Mouse (Mus musculus): Measurements from ENCODE around the gene Ap5z1. TPM values are rescaled to one million over a fixed set of nuclear protein-coding genes. Genes with fewer than 3 reads are reported as not detected.

The Ap5z1 gene
- polyA plus RNA-seq, 1 experiment from 2014 or later: 12.0 TPM

DNA sequence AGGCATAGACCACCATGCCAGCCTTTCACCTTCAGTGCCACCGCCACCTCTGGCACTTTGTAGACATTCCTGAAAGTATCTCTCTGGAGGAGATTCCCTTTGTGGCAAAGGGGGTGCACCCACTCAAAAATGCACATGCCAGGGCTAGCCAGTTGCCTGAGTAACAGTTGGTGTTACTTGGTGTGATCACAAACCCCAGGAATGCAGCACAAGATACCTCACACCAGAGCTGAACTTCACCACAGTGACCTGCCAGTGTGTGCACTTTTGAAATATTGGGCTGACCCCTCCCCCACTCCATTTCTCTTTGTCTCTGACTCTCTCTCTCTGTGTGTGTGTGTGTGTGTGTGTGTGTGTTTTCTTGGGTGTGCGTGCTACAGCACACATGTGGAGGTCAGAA, 37.3 kb upstream of the Ap5z1 start:
- Histone ChIP-seq H3K27ac (0 out of 2 replicates have a peak overlapping the region, but pooled peaks have one; percentile 86), H3K4me1 (replicated peaks) (peaks cover 39% of the 10 kb centered on the region), H3K4me2 (replicated peaks) (no peak overlapping the region), H3K36me3 (no peaks in the 10 kb centered on the region), H3K9me3 (no peaks in the 10 kb centered on the region), H3K9ac (no peak overlapping the region), H3K27me3 (replicated peaks) (no peaks in the 10 kb centered on the region), H3K4me3 (replicated peaks) (no peak overlapping the region)
- ATAC-seq: no peak
- 77% methylated on average over 2 of the region's 2 CpGs for WGBS

DNA sequence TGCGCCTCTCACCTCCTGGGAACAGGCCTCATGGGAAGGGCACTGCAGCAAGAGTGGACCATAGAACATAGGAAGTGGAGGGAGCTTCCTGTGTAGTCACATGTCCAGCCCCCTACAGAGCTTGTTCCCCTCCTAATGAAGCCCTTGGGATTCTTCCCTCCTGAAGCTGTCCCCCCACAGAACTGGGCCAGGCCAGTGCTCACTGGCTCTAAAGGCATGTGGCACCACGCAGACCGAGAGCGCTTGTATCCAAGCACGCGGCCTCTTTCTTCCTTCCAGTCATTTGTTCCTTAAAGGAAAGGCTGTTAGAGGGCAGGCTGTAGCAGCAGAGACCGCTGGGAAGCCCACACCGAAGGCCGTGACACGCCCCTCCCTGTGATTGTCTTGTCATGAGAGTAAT, 35.9 kb upstream of the Ap5z1 start:
- no peak overlapping the region for H3K9ac ChIP-seq
- ATAC-seq: no peak
- no peak overlapping the region for H3K4me3 ChIP-seq (replicated peaks)
- H3K36me3 ChIP-seq: no peaks in the 10 kb centered on the region
- H3K27me3 ChIP-seq (replicated peaks): no peaks in the 10 kb centered on the region
- no peak overlapping the region for H3K4me2 ChIP-seq (replicated peaks)
- 79% methylated on average over 10 of the region's 10 CpGs for WGBS
- 0 out of 2 replicates have a peak overlapping the region, but pooled peaks have one; percentile 9 for H3K27ac ChIP-seq
- peaks cover 45% of the 10 kb centered on the region for H3K4me1 ChIP-seq (replicated peaks)
- no peaks in the 10 kb centered on the region for H3K9me3 ChIP-seq

- Histone ChIP-seq H3K4me1 (replicated peaks) (peaks cover 44% of the 10 kb centered on the region), H3K9ac (no peak overlapping the region), H3K4me2 (replicated peaks) (no peak overlapping the region), H3K4me3 (replicated peaks) (no peak overlapping the region), H3K9me3 (no peaks in the 10 kb centered on the region), H3K27ac (no peak overlapping the region), H3K36me3 (no peaks in the 10 kb centered on the region), H3K27me3 (replicated peaks) (no peaks in the 10 kb centered on the region)
- ATAC-seq: no peak
- WGBS: 81% methylated on average over 6 of the region's 6 CpGs
Measured at GRCm38 (mm10) chr5:142428691-142429090, 35.1 kb upstream of the Ap5z1 start.

DNA sequence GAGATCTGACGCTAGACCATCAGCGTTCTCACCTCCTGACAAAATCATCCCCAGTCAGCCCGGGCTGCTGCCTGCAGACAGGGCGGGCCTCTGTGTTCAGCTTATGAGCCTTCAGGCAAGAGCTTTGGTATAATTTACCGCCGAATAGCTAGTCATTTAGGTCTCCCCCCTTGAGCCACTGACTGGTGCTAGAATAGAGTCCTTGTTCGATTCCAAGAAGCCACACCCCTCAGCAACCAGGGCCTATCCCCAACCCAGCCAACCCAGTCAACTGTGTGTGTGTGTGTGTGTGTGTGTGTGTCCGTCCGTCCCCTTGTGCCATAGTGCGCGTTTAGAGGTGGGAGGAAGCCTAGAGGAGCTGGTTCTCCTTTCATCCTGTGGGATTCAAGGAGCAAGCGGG, 32.7 kb upstream of the Ap5z1 start:
- WGBS: 68% methylated on average over 12 of the region's 12 CpGs
- no peak; the same call in 1 of the 2 replicates for ATAC-seq
- no peak overlapping the region for H3K4me3 ChIP-seq (replicated peaks)
- peaks cover 21% of the 10 kb centered on the region for H3K4me1 ChIP-seq (replicated peaks)
- H3K9me3 ChIP-seq: no peaks in the 10 kb centered on the region
- no peak overlapping the region for H3K9ac ChIP-seq
- peaks cover 13% of the 10 kb centered on the region for H3K36me3 ChIP-seq
- no peak overlapping the region for H3K27ac ChIP-seq
- H3K27me3 ChIP-seq (replicated peaks): no peaks in the 10 kb centered on the region
- no peak overlapping the region for H3K4me2 ChIP-seq (replicated peaks)

- Histone ChIP-seq H3K4me1 (replicated peaks) (peaks cover 17% of the 10 kb centered on the region), H3K4me3 (replicated peaks) (no peak overlapping the region), H3K9ac (no peak overlapping the region), H3K27me3 (replicated peaks) (no peaks in the 10 kb centered on the region), H3K36me3 (peaks cover 19% of the 10 kb centered on the region), H3K9me3 (no peaks in the 10 kb centered on the region), H3K4me2 (replicated peaks) (no peak overlapping the region), H3K27ac (no peak overlapping the region)
- ATAC-seq: no peak
- WGBS: 77% methylated on average over 9 of the region's 9 CpGs
Measured at GRCm38 (mm10) chr5:142431811-142432434, 31.8 kb upstream of the Ap5z1 start.

- 89% methylated on average over 4 of the region's 4 CpGs for WGBS
Measured at GRCm38 (mm10) chr5:142432695-142433094, 31.0 kb upstream of the Ap5z1 start.

GRCm38 (mm10) chr5:142434052-142434451, 29.7 kb upstream of the Ap5z1 start:
- Histone ChIP-seq H3K27me3 (replicated peaks) (no peaks in the 10 kb centered on the region), H3K4me3 (replicated peaks) (no peak overlapping the region), H3K4me1 (replicated peaks) (peaks cover 8% of the 10 kb centered on the region), H3K4me2 (replicated peaks) (no peak overlapping the region), H3K9ac (no peak overlapping the region), H3K27ac (no peak overlapping the region), H3K9me3 (no peaks in the 10 kb centered on the region), H3K36me3 (peaks cover 19% of the 10 kb centered on the region)
- no peak for ATAC-seq
- WGBS: 89% methylated on average over 5 of the region's 5 CpGs

More at GRCm38 (mm10) chr5:142432695-142433094, 31.0 kb upstream of the Ap5z1 start:
- Histone ChIP-seq H3K27me3 (replicated peaks) (no peaks in the 10 kb centered on the region), H3K9ac (no peak overlapping the region), H3K36me3 (peaks cover 19% of the 10 kb centered on the region), H3K9me3 (no peaks in the 10 kb centered on the region), H3K27ac (no peak overlapping the region), H3K4me3 (replicated peaks) (no peak overlapping the region), H3K4me1 (replicated peaks) (peaks cover 12% of the 10 kb centered on the region), H3K4me2 (replicated peaks) (no peak overlapping the region)
- ATAC-seq: no peak

- Histone ChIP-seq H3K4me3 (replicated peaks) (no peak overlapping the region), H3K27me3 (replicated peaks) (no peaks in the 10 kb centered on the region), H3K9me3 (no peaks in the 10 kb centered on the region), H3K4me2 (replicated peaks) (no peak overlapping the region), H3K27ac (no peak overlapping the region), H3K9ac (no peak overlapping the region), H3K36me3 (peaks cover 19% of the 10 kb centered on the region), H3K4me1 (replicated peaks) (peaks cover 17% of the 10 kb centered on the region)
- ATAC-seq: no peak
- WGBS: 97% methylated on average over 15 of the region's 15 CpGs
Measured at GRCm38 (mm10) chr5:142435736-142436135, 28.0 kb upstream of the Ap5z1 start.

- 89% methylated on average over 16 of the region's 16 CpGs for WGBS
- peaks cover 19% of the 10 kb centered on the region for H3K36me3 ChIP-seq
- H3K9ac ChIP-seq: no peak overlapping the region
- no peaks in the 10 kb centered on the region for H3K9me3 ChIP-seq
- H3K4me3 ChIP-seq (replicated peaks): no peak overlapping the region
- H3K27me3 ChIP-seq (replicated peaks): no peaks in the 10 kb centered on the region
- H3K4me1 ChIP-seq (replicated peaks): peaks cover 35% of the 10 kb centered on the region
- H3K27ac ChIP-seq: no peak overlapping the region
- no peak for ATAC-seq
- no peak overlapping the region for H3K4me2 ChIP-seq (replicated peaks)
Measured at GRCm38 (mm10) chr5:142438380-142438938, 25.3 kb upstream of the Ap5z1 start.

DNA sequence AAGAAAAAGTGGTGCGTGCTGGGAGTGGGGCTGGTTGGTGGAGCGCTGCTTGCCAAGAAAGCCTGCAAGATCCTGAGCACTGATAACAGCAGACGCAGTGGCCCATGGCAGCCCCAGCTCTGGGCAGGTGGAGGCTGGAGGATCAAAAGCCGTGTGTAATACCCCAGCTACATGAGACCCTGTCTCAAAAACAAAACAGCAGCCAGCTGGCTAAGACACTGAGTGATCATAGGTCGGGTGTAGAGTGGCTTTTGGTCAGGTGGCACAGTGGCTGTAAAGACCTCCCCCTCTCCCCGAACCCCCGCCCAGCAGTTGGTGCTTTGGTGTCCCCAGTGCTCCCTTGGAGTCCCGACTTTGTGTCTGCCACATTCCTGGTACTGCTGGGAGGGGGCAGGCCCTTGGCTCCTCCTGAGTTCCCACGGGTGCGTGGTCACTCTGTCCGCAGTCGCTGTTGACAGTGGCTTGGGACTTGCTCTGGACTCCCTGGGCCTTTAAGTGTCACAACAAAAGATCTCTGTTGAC, 23.8 kb upstream of the Ap5z1 start:
- peak; percentile 59 for ATAC-seq
- H3K4me3 ChIP-seq (replicated peaks): peak overlapping the region; percentile 26
- peak overlapping the region; percentile 94 for H3K27ac ChIP-seq
- H3K9ac ChIP-seq: peak overlapping the region; percentile 47
- peaks cover 15% of the 10 kb centered on the region for H3K36me3 ChIP-seq
- peaks cover 50% of the 10 kb centered on the region for H3K4me1 ChIP-seq (replicated peaks)
- H3K4me2 ChIP-seq (replicated peaks): peak overlapping the region; percentile 67
- H3K9me3 ChIP-seq: no peaks in the 10 kb centered on the region
- H3K27me3 ChIP-seq (replicated peaks): no peaks in the 10 kb centered on the region
- WGBS: 5% methylated on average over 12 of the region's 12 CpGs

- Histone ChIP-seq H3K4me2 (replicated peaks) (peak overlapping the region; percentile 67), H3K9ac (peak overlapping the region; percentile 47), H3K27ac (peak overlapping the region; percentile 94), H3K4me1 (replicated peaks) (peaks cover 55% of the 10 kb centered on the region), H3K27me3 (replicated peaks) (no peaks in the 10 kb centered on the region), H3K9me3 (no peaks in the 10 kb centered on the region), H3K4me3 (replicated peaks) (peak overlapping the region; percentile 26), H3K36me3 (peaks cover 8% of the 10 kb centered on the region)
- WGBS: under 1% methylated on average over 18 of the region's 19 CpGs
- ATAC-seq: peak; percentile 93
Measured at GRCm38 (mm10) chr5:142440451-142441147, 23.1 kb upstream of the Ap5z1 start.

- no peaks in the 10 kb centered on the region for H3K27me3 ChIP-seq (replicated peaks)
- peak overlapping the region; percentile 67 for H3K4me2 ChIP-seq (replicated peaks)
- H3K9ac ChIP-seq: peak overlapping the region; percentile 47
- H3K27ac ChIP-seq: peak overlapping the region; percentile 94
- WGBS: 42% methylated on average over 22 of the region's 22 CpGs
- H3K36me3 ChIP-seq: peaks cover 2% of the 10 kb centered on the region; the same call in 1 of the 2 replicates
- peak overlapping the region; percentile 26 for H3K4me3 ChIP-seq (replicated peaks)
- no peaks in the 10 kb centered on the region for H3K9me3 ChIP-seq
- peaks cover 57% of the 10 kb centered on the region for H3K4me1 ChIP-seq (replicated peaks)
- ATAC-seq: no peak
Measured at GRCm38 (mm10) chr5:142441332-142442044, 22.3 kb upstream of the Ap5z1 start.

Data from intestine, embryonic 15.5 days (tissue).